Mouse (Mus musculus): ENCODE data around the gene Cblc.

Gene Cblc

GRCm38 (mm10) chr7:19783630-19784029 lies 13.0 kb downstream of the Cblc start:
- no peak for DNase-seq (ENCODE audit: low read depth, low spot score)

GRCm38 (mm10) chr7:19782645-19783044 lies 14.0 kb downstream of the Cblc start:
- DNase-seq (ENCODE audit: low read depth, low spot score): no peak

- no peak for DNase-seq (ENCODE audit: low read depth, low spot score)
These were observed 14.9 kb downstream of the Cblc start for GRCm38 (mm10) chr7:19781741-19782140.

GRCm38 (mm10) chr7:19779903-19780302 lies 16.7 kb downstream of the Cblc start:
- DNase-seq (ENCODE audit: low read depth, low spot score): no peak

DNA sequence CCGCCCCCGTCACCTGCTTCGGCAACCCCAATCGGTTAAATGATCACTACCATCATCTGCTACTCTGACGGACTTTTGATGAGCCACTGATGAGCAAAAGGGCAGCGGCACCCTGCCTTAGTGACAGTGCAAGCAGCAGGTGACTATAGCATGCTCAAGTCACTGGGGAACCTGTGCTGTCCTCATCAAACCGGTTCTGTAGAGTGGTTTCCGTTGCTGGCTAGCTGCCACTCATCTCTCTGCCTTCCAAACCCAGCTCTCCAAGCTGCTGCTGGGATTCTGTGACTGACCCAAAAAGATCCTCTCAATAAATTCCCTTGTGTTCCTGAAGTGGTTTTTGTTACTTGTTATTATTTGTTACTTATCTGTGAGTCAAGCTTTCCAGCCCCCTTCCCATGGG lies 18.0 kb downstream of the Cblc start:
- DNase-seq (ENCODE audit: low read depth, low spot score): no peak

DNA sequence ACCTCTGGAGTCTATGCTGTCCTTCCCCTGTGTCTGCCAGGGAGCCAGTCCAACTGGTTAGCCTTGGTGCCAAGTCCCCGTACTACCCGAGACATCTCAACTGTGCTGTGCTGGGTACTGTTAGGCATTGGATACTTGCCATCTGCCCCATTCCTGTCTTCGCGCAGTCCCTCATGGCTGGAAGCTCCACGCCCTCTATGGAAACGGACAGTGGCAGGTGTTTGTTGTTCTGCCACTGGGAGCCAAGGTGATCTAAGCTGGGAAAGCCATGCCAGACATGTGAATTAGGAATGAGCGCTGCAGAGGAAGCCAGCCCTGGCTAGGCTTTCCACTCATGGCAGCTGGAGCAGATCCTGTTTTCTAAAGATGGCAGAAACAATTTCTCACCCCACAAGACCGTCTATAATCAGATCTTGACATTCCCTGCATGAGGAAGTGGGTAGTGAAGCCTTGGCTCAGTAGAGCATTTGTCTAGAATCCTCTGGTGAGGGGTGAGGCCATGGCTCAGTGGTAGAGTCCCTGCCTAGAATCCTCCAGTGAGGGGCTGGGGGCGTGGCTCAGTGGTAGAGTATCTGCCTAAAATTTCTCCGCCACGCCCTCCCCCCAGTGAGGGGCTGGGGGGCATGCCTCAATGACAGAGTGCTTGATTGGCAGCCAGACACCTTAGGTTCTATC lies 19.4 kb downstream of the Cblc start:
- DNase-seq (ENCODE audit: low read depth, low spot score): no peak

DNA sequence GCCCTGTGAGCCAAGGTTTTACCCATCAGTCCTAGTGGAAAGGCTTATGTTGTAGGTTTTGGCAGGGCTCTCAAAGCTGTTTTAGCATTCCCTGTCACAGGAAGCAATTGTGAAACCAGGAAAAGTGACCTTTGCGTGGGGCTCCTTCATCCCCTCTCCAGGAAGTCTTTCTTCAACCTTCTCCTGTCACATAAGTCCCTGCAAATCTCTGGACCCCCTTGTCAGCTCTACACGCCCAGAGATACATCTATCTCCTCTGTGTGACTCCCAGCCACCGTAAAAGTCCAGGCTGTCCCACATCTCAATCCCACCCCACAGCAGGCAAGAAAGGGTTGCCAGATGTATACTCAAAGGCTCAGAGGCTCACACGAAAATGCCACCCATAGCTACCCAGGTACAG lies 24.9 kb downstream of the Cblc start:
- DNase-seq (ENCODE audit: low read depth, low spot score): no peak

DNA sequence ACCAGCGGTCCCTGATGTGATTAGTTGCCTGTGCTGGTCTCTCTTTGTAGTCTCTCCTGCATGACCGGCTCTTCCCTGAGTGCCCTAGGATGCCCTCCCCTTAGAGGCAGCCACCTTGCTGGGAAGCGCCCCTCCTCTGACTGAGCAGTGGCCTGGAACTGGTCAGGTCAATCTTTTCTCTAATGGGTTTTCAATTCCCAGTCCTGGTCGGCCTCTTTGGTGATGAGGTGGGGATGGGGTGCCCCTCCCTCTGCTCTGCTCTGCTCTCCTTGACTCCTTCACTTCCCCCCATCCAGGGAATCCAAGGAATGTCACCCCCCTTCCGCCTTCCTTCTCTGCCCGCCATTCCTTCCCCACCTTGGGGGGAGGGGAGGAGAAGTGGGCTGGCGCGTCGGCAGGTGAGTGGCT lies 25.6 kb downstream of the Cblc start, which contains the start of gene Bcam:
TSS of gene Bcam (minus strand) at position 33 of the 408 bp plus-strand sequence.
- no peak for DNase-seq (ENCODE audit: low read depth, low spot score)

GRCm38 (mm10) chr7:19770375-19770754 lies 26.2 kb downstream of the Cblc start:
- peak; percentile 67 for DNase-seq (ENCODE audit: low read depth, low spot score)

- no peak for DNase-seq (ENCODE audit: low read depth, low spot score)
These were observed 26.9 kb downstream of the Cblc start for GRCm38 (mm10) chr7:19769434-19770374.

DNA sequence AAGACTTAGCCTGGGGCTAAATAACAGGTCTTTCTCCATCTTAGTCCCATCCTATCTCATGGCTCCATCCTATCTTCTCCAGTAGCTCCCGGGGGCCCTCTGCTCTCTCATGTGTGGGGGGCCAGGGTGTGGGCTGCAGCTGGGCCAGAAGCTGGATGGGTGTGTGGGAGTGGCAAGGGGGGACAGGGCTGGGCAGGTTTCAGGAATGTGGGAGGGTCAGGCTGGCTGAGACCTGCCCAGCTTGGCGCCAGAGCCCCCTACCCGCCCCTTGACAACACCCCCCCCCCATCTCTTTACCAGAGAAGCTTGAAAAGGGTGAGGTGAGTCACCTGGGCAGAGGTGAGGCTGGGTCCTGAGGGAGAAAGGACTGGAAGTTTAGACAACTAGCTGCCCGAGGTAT lies 27.6 kb downstream of the Cblc start:
- no peak for DNase-seq (ENCODE audit: low read depth, low spot score)

DNA sequence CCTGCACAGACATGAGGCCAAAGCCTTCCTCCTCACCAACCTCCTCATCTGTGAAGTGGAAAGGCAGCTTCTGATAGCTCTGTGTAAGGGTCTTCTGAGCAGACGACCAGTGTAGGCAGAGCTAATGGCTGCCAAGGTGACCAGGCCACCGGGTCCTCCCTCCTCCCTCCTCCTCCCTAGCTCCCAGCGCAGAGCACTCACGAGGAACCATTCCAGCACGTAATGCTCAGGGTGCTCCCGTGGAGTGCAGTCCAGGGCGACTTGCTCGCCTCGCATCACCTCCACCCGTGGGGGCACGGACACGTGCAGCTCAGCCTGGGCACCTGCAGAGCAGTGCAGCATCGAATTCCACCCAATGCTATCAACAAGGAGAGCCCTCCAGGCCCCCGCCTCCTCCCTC lies 28.4 kb downstream of the Cblc start:
- DNase-seq (ENCODE audit: low read depth, low spot score): no peak

GRCm38 (mm10) chr7:19764581-19764980 lies 32.0 kb downstream of the Cblc start:
- no peak for DNase-seq (ENCODE audit: low read depth, low spot score)

DNA sequence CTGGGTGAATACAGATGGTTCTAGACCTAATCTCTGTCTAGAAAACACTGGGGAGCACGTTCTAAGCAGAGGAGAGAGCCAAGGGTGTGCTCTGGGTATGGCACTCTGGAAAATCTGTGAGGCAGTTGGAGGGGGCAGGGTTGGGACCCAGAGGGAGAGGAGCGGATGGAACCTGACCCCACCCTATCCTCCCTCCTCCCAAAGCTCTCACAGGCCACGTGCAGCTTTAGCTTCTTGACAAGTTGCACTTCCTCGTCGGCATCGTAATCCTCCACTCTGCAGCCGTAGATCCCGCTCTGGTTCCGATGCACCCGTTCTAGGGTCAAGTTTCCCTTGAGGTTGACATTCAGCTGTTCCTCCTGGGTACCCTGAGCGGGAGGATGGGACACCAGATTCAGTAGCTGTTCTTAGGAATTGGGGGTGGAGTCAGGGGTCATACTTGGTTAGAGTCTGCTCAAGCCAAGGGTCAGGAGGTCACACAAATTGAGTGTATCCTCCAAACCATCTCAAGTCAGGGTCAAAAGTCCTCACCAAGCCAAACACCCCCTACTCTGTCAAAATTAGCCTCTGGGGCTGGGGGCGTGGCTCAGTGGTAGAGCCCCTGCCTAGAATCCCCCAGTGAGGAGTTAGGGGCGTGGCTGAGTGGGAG lies 32.7 kb downstream of the Cblc start:
- DNase-seq (ENCODE audit: low read depth, low spot score): no peak

- DNase-seq (ENCODE audit: low read depth, low spot score): no peak
These were observed 34.3 kb downstream of the Cblc start for GRCm38 (mm10) chr7:19762283-19762682.

GRCm38 (mm10) chr7:19760021-19760420 lies 36.6 kb downstream of the Cblc start:
- no peak for DNase-seq (ENCODE audit: low read depth, low spot score)

GRCm38 (mm10) chr7:19758623-19759022 lies 38.0 kb downstream of the Cblc start:
- DNase-seq (ENCODE audit: low read depth, low spot score): no peak

GRCm38 (mm10) chr7:19755851-19756786 lies 40.5 kb downstream of the Cblc start:
- no peak for DNase-seq (ENCODE audit: low read depth, low spot score)

DNA sequence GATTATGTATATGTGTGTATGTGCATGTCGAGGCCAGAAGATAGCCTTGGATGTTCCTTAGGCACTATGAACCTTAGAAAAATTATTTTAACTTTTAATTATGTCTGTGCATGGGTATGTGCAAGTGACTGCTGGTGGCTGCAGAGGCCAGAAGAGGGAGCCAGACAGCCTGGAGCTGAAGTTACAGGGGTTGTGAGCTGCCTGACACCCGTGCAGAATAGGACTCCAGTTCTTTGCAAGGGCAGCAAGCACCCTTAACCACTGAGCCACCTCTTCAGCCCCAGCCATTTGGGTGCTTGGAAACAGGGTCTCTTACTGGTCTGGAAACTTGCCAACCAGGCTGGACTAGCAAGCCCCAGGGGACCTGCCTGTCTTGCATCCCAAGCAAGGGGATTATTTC lies 41.6 kb downstream of the Cblc start:
- no peak for DNase-seq (ENCODE audit: low read depth, low spot score)

DNA sequence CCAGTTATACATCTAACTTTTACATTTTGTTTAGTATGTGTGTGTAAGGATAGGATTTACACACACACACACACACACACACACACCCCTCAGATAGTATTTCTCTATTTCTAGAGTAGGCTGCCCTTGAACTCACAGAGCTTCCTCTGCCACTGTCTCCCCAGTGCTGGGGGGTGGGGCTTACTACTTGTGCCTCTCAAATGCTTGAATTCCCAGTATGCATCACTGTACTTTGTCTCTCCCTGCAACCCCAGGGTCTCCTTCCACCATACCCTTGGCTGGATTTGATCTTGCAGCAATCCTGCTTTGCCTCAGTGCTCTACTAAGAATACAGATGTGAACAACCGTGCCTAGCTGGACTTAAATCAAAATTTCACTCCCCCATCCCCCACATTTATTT lies 42.5 kb downstream of the Cblc start:
- no peak for DNase-seq (ENCODE audit: low read depth, low spot score)

GRCm38 (mm10) chr7:19753587-19753986 lies 43.0 kb downstream of the Cblc start:
- no peak for DNase-seq (ENCODE audit: low read depth, low spot score)
